Mouse (Mus musculus): ENCODE results near the gene Nrp2.
A peak's percentile ranks its signal among the peaks of the same experiment; 100 is the strongest.

Nrp2 gene

GRCm38 (mm10) chr1:62825822-62826765, 123.0 kb downstream of the Nrp2 start:
- DNase-seq, result peak; percentile 13

- peak; percentile 73 for DNase-seq
Measured at GRCm38 (mm10) chr1:62827316-62827715, 124.2 kb downstream of the Nrp2 start.

- DNase-seq, result peak; percentile 45
Measured at GRCm38 (mm10) chr1:62828156-62828555, 125.1 kb downstream of the Nrp2 start.

- DNase-seq, result no peak
Measured at GRCm38 (mm10) chr1:62829690-62830417, 126.8 kb downstream of the Nrp2 start.

- no peak for DNase-seq
Measured at GRCm38 (mm10) chr1:62830418-62830769, 127.3 kb downstream of the Nrp2 start.

GRCm38 (mm10) chr1:62831725-62832455, 128.8 kb downstream of the Nrp2 start:
- DNase-seq, result no peak

- no peak for DNase-seq
Measured at GRCm38 (mm10) chr1:62833356-62833755, 130.3 kb downstream of the Nrp2 start.

GRCm38 (mm10) chr1:62834443-62835185, 131.5 kb downstream of the Nrp2 start:
- no peak for DNase-seq

- DNase-seq, result no peak
Measured at GRCm38 (mm10) chr1:62838083-62838482, 135.0 kb downstream of the Nrp2 start.

GRCm38 (mm10) chr1:62838631-62839030, 135.5 kb downstream of the Nrp2 start:
- no peak for DNase-seq

GRCm38 (mm10) chr1:62843215-62843614, 140.1 kb downstream of the Nrp2 start:
- DNase-seq, result no peak

GRCm38 (mm10) chr1:62850990-62851940, 148.2 kb downstream of the Nrp2 start:
- no peak for DNase-seq

- DNase-seq, result no peak
Measured at GRCm38 (mm10) chr1:62853362-62853761, 150.3 kb downstream of the Nrp2 start.

GRCm38 (mm10) chr1:62853996-62854395, 150.9 kb downstream of the Nrp2 start:
- DNase-seq, result no peak

- no peak for DNase-seq
Measured at GRCm38 (mm10) chr1:62859098-62859497, 156.0 kb downstream of the Nrp2 start.

- no peak for DNase-seq
Measured at GRCm38 (mm10) chr1:62859556-62860300, 156.6 kb downstream of the Nrp2 start.

- no peak for DNase-seq
Measured at GRCm38 (mm10) chr1:62860327-62860726, 157.2 kb downstream of the Nrp2 start.

GRCm38 (mm10) chr1:62860788-62861187, 157.7 kb downstream of the Nrp2 start:
- no peak for DNase-seq

Data from kidney, adult 18-20 months (tissue).